Mouse (Mus musculus): ENCODE data around the gene Ceacam14.

Gene Ceacam14

DNA sequence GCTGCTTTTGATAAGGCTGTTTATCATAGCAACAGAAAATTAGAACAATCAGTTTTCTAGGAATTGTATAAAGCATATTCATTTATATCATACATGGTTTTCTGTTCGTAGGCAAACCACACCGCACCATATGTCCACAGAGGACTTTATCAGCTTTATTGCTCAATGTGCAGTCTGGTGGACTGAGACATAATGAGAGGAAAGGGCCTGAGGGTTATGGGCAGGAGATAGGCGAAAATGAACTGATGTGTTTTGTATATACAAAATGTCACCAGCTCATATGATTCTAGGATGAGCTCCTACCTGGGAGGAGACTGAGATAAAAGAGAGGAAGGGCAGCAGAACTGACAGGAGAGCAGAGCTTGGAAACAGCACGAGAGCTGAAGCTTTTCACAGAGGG lies at the start of gene Ceacam14:
Ceacam14 (plus strand) TSS at position 301 of the 400 bp plus-strand sequence.
- DNase-seq: no peak

Data from lung, adult 18-20 months (tissue).